Mouse (Mus musculus) liver, adult 2 months (tissue): ENCODE data around the gene Mrpl37.

Experiments used
- CTCF ChIP-seq: fragments of 200-500 bp; IDR thresholded peaks from 2 replicates; pipeline ENCODE4 v1.5.1; 2011; ENCODE audit warnings: low read depth, low read length, control low read depth
- POLR2A ChIP-seq: fragments of 200-500 bp; IDR thresholded peaks from 2 replicates; pipeline ENCODE4 v1.6.1; 2011; ENCODE audit warnings: low read length, control low read depth; ENCODE audit not compliant: insufficient read depth; ENCODE audit errors: extremely low read depth

DNA sequence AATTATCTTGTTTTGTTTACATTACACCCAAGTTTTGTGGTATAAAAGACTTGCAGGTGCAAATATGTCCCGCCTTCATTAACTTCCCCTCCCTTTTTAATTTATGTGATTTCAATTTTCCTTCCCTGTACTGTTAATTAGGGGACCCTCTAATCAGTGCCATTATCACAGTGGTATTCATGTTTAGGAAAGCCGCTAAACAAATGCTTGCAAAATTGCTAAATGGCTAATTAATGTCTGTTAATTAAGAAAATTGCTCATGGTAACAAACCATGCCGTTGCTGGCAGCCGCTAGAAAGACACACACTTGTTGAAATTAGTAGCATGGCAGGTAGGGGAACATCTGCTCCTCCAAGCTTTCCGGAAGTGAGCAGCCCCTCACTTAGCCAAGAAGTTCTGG is 41.3 kb downstream of the Mrpl37 start:
- TF ChIP-seq CTCF = no peak
- TF ChIP-seq POLR2A = no peak
